Mouse (Mus musculus): ENCODE measurements around the gene Smad3.

DNA sequence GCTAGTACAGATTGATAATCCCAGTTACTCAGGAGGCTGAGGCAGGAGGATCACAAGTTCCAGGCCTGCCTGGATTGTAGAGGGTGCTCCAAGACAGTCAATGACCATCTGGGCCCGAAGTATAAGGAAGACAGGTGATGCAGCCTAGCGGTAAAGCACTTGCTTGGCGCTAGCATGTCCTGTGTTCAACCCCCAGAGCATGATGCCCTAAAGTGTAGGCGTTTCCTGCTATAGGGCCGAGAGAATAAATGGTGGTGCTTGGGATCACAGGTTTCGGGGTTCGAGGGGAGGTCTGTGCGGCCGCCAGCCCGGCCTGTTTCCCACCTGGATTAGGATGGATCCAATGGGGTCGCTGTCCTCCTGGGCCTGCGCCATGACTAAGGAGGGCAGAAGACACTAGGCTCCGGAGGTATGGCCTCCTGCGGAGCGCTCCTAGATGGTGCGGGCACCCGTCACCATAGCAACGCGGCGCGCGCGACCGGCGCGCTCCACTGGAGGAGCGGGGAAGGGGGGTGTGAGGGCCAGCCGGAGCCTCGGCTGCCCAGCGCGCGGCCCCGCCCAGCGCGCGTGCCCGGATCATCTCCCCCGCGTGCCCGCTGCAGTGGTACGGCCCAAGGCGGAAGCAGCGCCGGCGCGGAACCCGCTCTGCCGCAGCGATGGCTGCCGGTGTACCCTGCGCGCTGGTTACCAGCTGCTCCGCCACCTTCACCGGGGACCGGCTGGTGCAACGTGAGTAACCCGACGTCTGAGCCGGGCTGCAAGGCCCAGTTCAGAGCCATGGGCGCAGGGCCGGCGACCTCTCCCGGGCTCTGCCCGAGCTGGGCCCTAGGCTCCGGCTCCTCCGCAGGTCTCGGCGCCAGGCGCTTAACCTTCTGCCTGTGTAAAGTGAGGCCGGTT is 155.5 kb downstream of the Smad3 start, which contains the start of the genes Iqch and Aagab:
- TF ChIP-seq UBTF (IDR thresholded peaks at IDR 0.05; ENCODE audit: borderline replicate concordance, insufficient read depth, low read depth, low read length) (no peak), POLR2A (IDR thresholded peaks at IDR 0.05; ENCODE audit: control insufficient read depth in 1 of 2, insufficient read depth in 1 of 2, low read depth in 1 of 2, low read length in 2 of 2, poor library complexity in 1 of 2) (peak; percentile 79 to 90; a peak in 3 of 4 replicates), CTCF (IDR thresholded peaks at IDR 0.05 in 2 of 3, conservative IDR thresholded peaks at IDR 0.05 in 1 of 3; ENCODE audit: control insufficient read depth in 1 of 3, insufficient read depth in 1 of 3, low read depth in 2 of 3, low read length in 3 of 3, poor library complexity in 1 of 3, severe bottlenecking in 1 of 3) (0 out of 6 replicates have a peak, but pooled peaks of 1 of the 3 experiments have one; percentile 6), JUND (IDR thresholded peaks at IDR 0.05; ENCODE audit: low read depth, low read length) (no peak), TCF12 (IDR thresholded peaks at IDR 0.05; ENCODE audit: low read depth, low read length) (peak; percentile 61; the same call in 1 of the 2 replicates), MAFK (IDR thresholded peaks at IDR 0.05; ENCODE audit: borderline replicate concordance, low read depth, low read length) (no peak), POLR2AphosphoS2 (IDR thresholded peaks at IDR 0.05; ENCODE audit: low read length) (peak; percentile 58; the same call in 1 of the 2 replicates), GATA1 (IDR thresholded peaks at IDR 0.05; ENCODE audit: low read depth, low read length) (no peak), RAD21 (IDR thresholded peaks at IDR 0.05; ENCODE audit: low read depth, low read length) (no peak), TAL1 (IDR thresholded peaks at IDR 0.05; ENCODE audit: low read length) (no peak)
